Mouse (Mus musculus): ENCODE results near the gene Zfp697.
"Not testable (repeated sequence)": the region's sequence is repeated elsewhere in the genome, so short reads cannot be mapped to it uniquely, and the experiment has no call there.

- TF ChIP-seq POLR2A, CTCF (IDR thresholded peaks at IDR 0.05; ENCODE audit: extremely low read depth, insufficient read depth, low read length): not testable (repeated sequence)
Observed at GRCm38 (mm10) chr3:98524978-98525377, 142.7 kb downstream of the Zfp697 start.
